Mouse (Mus musculus) lung, postnatal 10 days (tissue): ENCODE measurements at regions not wholly inside any gene's neighbourhood (a gene's known extent, or its start where the extent isn't known, plus 50 kb on each side); places are given as distances from the start of the nearest gene placed in this dataset.
A peak's percentile ranks its signal among the peaks of the same experiment; 100 is the strongest.

ENCODE experiments used
- DNase-seq: peaks from one replicate; pipeline ENCODE4 v3.0.0; 2021

GRCm38 (mm10) chr1:91742914-91743313 lies 58.3 kb upstream of the Twist2 start:
- peak; percentile 54 for DNase-seq

- no peak for DNase-seq
These were observed 57.2 kb upstream of the Twist2 start for GRCm38 (mm10) chr1:91744076-91744475.

GRCm38 (mm10) chr1:91744701-91745100 lies 56.6 kb upstream of the Twist2 start:
- no peak for DNase-seq

GRCm38 (mm10) chr1:91747583-91747982 lies 53.7 kb upstream of the Twist2 start:
- DNase-seq, result peak; percentile 75
